Mouse (Mus musculus) c-Kit-positive CD71-positive TER-119-positive erythroid progenitor cells, embryonic 14.5 days (primary cell): Measurements from ENCODE around the gene Zfp534.
"Not testable (repeated sequence)": the region's sequence is repeated elsewhere in the genome, so short reads cannot be mapped to it uniquely, and the experiment has no call there.

Experiments
- DNase-seq: peaks from one replicate; pipeline ENCODE4 v3.0.0-alpha.2; 2013; ENCODE audit warnings: low spot score

The Zfp534 gene

DNA sequence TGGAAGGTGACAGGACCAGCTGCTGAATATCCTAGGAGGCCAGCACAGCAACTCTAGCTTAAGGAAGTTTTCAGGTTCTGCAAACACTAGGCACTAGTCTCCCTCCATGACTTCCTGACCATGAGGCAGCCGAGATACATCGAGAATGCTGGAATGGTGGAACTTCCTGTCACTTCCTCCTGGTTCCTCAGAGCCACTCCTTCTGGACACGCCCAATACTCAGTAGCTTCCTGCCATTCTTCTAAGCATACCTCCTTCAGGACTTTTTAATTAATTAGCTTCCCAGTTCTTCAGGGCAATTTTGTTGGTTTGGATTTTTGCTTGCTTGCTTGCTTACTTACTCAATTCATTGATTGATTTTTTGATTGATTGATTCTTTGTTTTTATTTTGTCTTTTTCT, at the start of gene Zfp534:
TSS of gene Zfp534 (minus strand) at position 101 of the 400 bp plus-strand sequence.
- DNase-seq: not testable (repeated sequence)

DNA sequence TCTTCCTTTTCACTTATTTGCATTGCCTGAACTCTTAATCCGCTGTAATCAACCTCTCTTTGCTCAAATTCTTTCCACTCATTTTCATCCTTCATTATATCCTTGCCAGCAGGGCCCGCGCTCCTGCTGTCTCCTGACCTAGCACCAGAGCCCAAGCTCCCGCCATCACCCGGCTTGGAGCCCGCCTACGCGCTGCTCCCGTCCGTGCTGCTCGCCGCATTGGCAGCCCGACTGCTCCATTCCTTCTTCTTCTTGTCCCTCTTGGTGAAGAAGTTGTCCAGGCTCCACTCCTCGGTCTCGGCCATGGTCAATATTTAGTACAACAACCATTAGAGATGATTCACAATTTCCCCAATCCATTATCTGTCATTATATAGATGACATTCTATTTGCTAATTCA, 43.9 kb upstream of the Zfp534 start:
- DNase-seq: not testable (repeated sequence)

- not testable (repeated sequence) for DNase-seq
Observed at GRCm38 (mm10) chr4:147738636-147739369, 36.5 kb upstream of the Zfp534 start.

GRCm38 (mm10) chr4:147655245-147655644, 47.1 kb downstream of the Zfp534 start:
- not testable (repeated sequence) for DNase-seq

DNA sequence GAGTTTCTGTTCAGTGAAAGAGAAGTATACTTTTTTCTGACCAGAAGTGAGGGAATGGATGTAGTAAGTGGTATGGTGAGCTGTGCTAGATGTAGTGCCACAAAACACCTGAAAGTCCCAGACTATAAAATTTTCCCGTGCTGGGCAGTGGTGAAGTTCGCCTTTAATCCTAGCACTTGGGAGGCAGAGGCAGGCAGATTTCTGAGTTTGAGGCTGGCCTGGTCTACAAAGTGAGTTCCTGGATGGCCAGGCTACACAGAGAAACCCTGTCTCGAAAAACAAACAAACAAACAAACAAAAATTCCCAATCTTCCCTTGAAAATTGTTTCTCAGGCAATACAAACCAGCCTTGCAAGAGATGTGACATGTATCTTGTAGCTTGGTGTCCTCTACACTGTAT, 54.9 kb downstream of the Zfp534 start:
- DNase-seq: not testable (repeated sequence)

DNA sequence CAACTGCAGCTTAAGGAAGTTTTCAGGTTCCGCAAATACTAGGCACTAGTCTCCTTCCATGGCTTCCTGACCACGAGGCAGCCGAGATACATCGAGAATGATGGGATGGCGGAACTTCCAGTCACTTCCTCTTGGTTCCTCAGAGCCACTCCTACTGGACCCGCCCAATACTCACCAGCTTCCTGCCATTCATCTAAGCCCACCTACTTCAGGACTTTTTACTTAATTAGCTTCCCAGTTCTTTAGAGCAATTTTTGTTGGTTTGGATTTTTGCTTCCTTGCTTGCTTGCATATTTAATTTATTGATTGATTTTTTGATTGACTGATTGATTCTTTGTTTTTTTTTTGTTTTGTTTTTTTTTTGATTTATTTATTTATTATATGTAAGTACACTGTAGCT, 59.9 kb downstream of the Zfp534 start, which contains the start of gene Zfp979:
TSS of gene Zfp979 (minus strand) at position 101 of the 400 bp plus-strand sequence.
- DNase-seq: not testable (repeated sequence)

GRCm38 (mm10) chr4:147641932-147642331, 60.4 kb downstream of the Zfp534 start:
- DNase-seq: not testable (repeated sequence)

DNA sequence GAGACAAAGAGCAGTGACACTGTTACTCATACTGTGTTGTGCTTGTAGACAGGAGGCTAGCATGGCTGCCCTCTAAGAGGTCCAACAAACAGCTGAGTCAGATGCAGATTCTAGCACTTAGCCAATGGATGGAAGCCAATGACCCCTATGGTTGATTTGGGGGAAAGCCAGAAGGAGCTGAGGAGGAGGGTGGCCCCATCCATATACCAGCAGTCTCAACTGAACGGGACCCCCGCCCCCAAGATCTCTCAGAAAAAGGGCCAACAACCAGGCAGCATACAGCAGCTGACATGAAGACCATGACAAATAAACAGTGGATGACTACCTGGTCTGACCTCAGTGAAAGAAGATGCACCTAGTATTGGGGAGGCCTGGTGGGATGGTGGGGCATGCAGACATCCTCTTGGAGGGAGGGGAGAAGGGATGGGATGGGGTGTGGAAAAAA, 68.5 kb downstream of the Zfp534 start:
- DNase-seq: not testable (repeated sequence)
